Mouse (Mus musculus): ENCODE measurements around the gene Arid2. TPM values are rescaled to one million over a fixed set of nuclear protein-coding genes. Genes with fewer than 3 reads are reported as not detected.

Arid2 gene
- total and polyA plus RNA-seq, 3 experiments, result 20.3 to 31.2 (median 25.9) TPM

DNA sequence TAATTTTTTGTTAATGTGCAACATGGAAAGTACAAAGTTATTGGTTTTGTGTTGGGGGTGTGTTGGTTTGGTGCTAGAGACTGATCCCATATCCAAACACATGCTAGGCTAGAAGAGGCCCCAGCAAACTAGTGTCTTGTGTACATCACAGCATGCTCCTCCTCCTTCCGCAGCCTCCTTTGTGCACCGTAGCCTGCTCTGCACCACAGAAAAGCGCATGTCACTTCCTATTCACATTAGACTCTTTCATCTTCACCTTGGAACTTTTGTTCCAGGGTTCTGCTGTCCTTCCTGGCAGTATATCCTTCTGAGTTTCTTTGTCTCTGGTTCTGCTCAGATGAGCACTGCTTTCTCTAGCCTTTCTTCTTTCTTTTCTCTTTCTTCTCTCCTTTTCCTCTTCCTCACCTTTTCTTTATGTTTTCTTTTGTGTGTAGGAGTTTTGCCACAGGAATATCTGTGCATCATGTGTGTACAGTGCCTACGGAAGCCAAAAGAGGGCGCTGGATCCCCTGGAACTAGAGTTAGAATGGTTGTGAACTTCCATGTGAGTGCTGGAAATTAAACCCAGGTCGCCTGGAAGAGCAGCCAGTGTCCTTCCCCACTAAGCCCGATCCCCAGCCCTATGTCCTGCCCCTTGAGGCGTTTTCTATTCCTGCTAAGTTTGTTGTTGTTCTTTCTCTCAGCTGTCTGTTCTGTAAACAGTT, 109.5 kb downstream of the Arid2 start:
- TF ChIP-seq CTCF (IDR thresholded peaks at IDR 0.05 in 2 of 3, conservative IDR thresholded peaks at IDR 0.05 in 1 of 3; ENCODE audit: control insufficient read depth in 1 of 3, insufficient read depth in 1 of 3, low read depth in 2 of 3, low read length in 3 of 3, poor library complexity in 1 of 3, severe bottlenecking in 1 of 3), result peak; percentile 34 to 44 (median 40); a peak in 5 of 6 replicates
- TF ChIP-seq RAD21 (IDR thresholded peaks at IDR 0.05; ENCODE audit: low read depth, low read length), result peak; percentile 4
- TF ChIP-seq ZC3H11A (IDR thresholded peaks at IDR 0.05; ENCODE audit: low read depth, low read length), result 0 out of 2 replicates have a peak, but pooled peaks have one; percentile 18
- TF ChIP-seq MXI1 (IDR thresholded peaks at IDR 0.05; ENCODE audit: low read depth, low read length), result 0 out of 2 replicates have a peak, but pooled peaks have one; percentile 13
- no peak for TF ChIP-seq MAFK (IDR thresholded peaks at IDR 0.05; ENCODE audit: borderline replicate concordance, low read depth, low read length)
- no peak for TF ChIP-seq SMC3 (IDR thresholded peaks at IDR 0.05; ENCODE audit: low read depth, low read length)
- peaks cover 0 to 4% of the 10 kb centered on the region in 2 experiments; a peak in 1 of 4 replicates for H3K36me3 ChIP-seq (ENCODE audit: control insufficient read depth in 1 of 2, insufficient read depth in 2 of 2, low read length in 2 of 2)
- no peak overlapping the region for H3K9ac ChIP-seq (ENCODE audit: control insufficient read depth, low read depth, low read length, poor library complexity, severe bottlenecking)
- no peak for DNase-seq (ENCODE audit: low read depth, low spot score)
- H3K79me2 ChIP-seq (ENCODE audit: control insufficient read depth, insufficient read depth, low read length, poor library complexity), result no peaks in the 10 kb centered on the region
- H3K9me3 ChIP-seq (replicated peaks; ENCODE audit: insufficient read depth, low read length), result no peaks in the 10 kb centered on the region
- H3K27me3 ChIP-seq (ENCODE audit: control insufficient read depth in 1 of 2, insufficient read depth in 2 of 2, low read length in 2 of 2), result no peaks in the 10 kb centered on the region
- H3K4me1 ChIP-seq (ENCODE audit: control insufficient read depth in 1 of 2, insufficient read depth in 2 of 2, low read length in 2 of 2), result no peaks in the 10 kb centered on the region
- no peak overlapping the region for H3K4me3 ChIP-seq (ENCODE audit: control insufficient read depth in 1 of 2, insufficient read depth in 1 of 2, low read depth in 2 of 2, low read length in 2 of 2)
- no peak overlapping the region for H3K27ac ChIP-seq (ENCODE audit: control insufficient read depth, low read depth, low read length)

DNA sequence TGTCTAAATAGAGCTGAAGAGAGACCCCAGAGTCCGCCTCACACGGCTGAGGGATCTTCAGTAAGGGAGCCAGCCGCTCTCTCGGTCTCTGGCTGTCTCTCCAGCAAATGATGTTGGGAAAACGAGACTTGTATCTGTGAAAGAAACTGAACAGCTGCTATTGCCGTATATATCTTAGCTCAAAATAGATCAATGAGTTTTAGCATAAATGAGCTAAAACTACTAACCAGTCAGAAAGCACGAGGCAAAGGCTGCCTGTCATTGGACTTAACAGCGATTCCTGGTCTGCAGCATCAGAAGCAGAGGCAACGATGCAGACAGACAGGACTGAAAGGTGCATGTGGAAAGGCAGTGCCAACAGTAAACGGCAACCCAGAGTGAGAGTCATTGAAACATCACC, 111.0 kb downstream of the Arid2 start:
- no peak overlapping the region for H3K27ac ChIP-seq (ENCODE audit: control insufficient read depth, low read depth, low read length)
- no peaks in the 10 kb centered on the region for H3K4me1 ChIP-seq (ENCODE audit: control insufficient read depth in 1 of 2, insufficient read depth in 2 of 2, low read length in 2 of 2)
- H3K36me3 ChIP-seq (ENCODE audit: control insufficient read depth in 1 of 2, insufficient read depth in 2 of 2, low read length in 2 of 2), result peaks cover 0 to 4% of the 10 kb centered on the region in 2 experiments; a peak in 1 of 4 replicates
- no peak overlapping the region for H3K4me3 ChIP-seq (ENCODE audit: control insufficient read depth in 1 of 2, insufficient read depth in 1 of 2, low read depth in 2 of 2, low read length in 2 of 2)
- no peak for TF ChIP-seq USF2 (IDR thresholded peaks at IDR 0.05; ENCODE audit: borderline replicate concordance in 1 of 2, insufficient read depth in 1 of 2, low read depth in 1 of 2, low read length in 2 of 2)
- TF ChIP-seq CTCF (IDR thresholded peaks at IDR 0.05 in 2 of 3, conservative IDR thresholded peaks at IDR 0.05 in 1 of 3; ENCODE audit: control insufficient read depth in 1 of 3, insufficient read depth in 1 of 3, low read depth in 2 of 3, low read length in 3 of 3, poor library complexity in 1 of 3, severe bottlenecking in 1 of 3), result no peak
- TF ChIP-seq MAX (IDR thresholded peaks at IDR 0.05; ENCODE audit: low read length), result no peak
- TF ChIP-seq POLR2A (IDR thresholded peaks at IDR 0.05; ENCODE audit: control insufficient read depth in 1 of 2, insufficient read depth in 1 of 2, low read depth in 1 of 2, low read length in 2 of 2, poor library complexity in 1 of 2), result no peak
- no peak for TF ChIP-seq POLR2AphosphoS2 (IDR thresholded peaks at IDR 0.05; ENCODE audit: low read length)
- TF ChIP-seq MEF2A (IDR thresholded peaks at IDR 0.05; ENCODE audit: extremely low read depth, insufficient replicate concordance, low read depth, low read length, poor library complexity, severe bottlenecking), result no peak
- TF ChIP-seq TCF12 (IDR thresholded peaks at IDR 0.05; ENCODE audit: low read depth, low read length), result no peak
- TF ChIP-seq NELFE (IDR thresholded peaks at IDR 0.05; ENCODE audit: low read depth, low read length), result no peak
- no peak for TF ChIP-seq BHLHE40 (IDR thresholded peaks at IDR 0.05; ENCODE audit: borderline replicate concordance, low read depth, low read length)
- no peak for TF ChIP-seq TAL1 (IDR thresholded peaks at IDR 0.05; ENCODE audit: low read length)
- no peak for DNase-seq (ENCODE audit: low read depth, low spot score)
- no peaks in the 10 kb centered on the region for H3K9me3 ChIP-seq (replicated peaks; ENCODE audit: insufficient read depth, low read length)
- H3K79me2 ChIP-seq (ENCODE audit: control insufficient read depth, insufficient read depth, low read length, poor library complexity), result no peaks in the 10 kb centered on the region
- H3K27me3 ChIP-seq (ENCODE audit: control insufficient read depth in 1 of 2, insufficient read depth in 2 of 2, low read length in 2 of 2), result no peaks in the 10 kb centered on the region
- no peak overlapping the region for H3K9ac ChIP-seq (ENCODE audit: control insufficient read depth, low read depth, low read length, poor library complexity, severe bottlenecking)

Measured in MEL (cell line).